Mouse (Mus musculus): ENCODE data around the gene Nop2. TPM values are rescaled to one million over a fixed set of nuclear protein-coding genes. Genes with fewer than 3 reads are reported as not detected.
"Not testable (repeated sequence)": the region's sequence is repeated elsewhere in the genome, so short reads cannot be mapped to it uniquely, and the experiment has no call there.

The Nop2 gene
- polyA plus RNA-seq, 1 experiment, result 7.8 TPM

GRCm38 (mm10) chr6:125156903-125157614 is 25.4 kb downstream of the Nop2 start:
- Histone ChIP-seq H3K27ac (ENCODE audit: insufficient read depth, low read depth, low read length) (no peak overlapping the region), H3K4me3 (ENCODE audit: low read depth, low read length) (no peak overlapping the region), H3K36me3 (ENCODE audit: control insufficient read depth, insufficient read depth, low read length) (peaks cover 17% of the 10 kb centered on the region), H3K4me1 (ENCODE audit: control insufficient read depth, insufficient read depth, insufficient read length, low read length) (peaks cover 14% of the 10 kb centered on the region), H3K27me3 (ENCODE audit: control insufficient read depth, insufficient read depth, low read length) (no peaks in the 10 kb centered on the region; the same call in 1 of the 2 replicates)
- WGBS, result 80% methylated on average over 7 of the region's 7 CpGs
- TF ChIP-seq CTCF (IDR thresholded peaks at IDR 0.05; ENCODE audit: extremely low read depth, insufficient read length, insufficient replicate concordance, low read depth, low read length) (no peak), POLR2A (IDR thresholded peaks at IDR 0.05; ENCODE audit: low read depth, low read length) (no peak)

- TF ChIP-seq CTCF (IDR thresholded peaks at IDR 0.05; ENCODE audit: extremely low read depth, insufficient read length, insufficient replicate concordance, low read depth, low read length), result no peak
- no peak for TF ChIP-seq POLR2A (IDR thresholded peaks at IDR 0.05; ENCODE audit: low read depth, low read length)
- Histone ChIP-seq H3K4me3 (ENCODE audit: low read depth, low read length) (no peak overlapping the region), H3K4me1 (ENCODE audit: control insufficient read depth, insufficient read depth, insufficient read length, low read length) (peaks cover 14% of the 10 kb centered on the region), H3K36me3 (ENCODE audit: control insufficient read depth, insufficient read depth, low read length) (peaks cover 28% of the 10 kb centered on the region), H3K27me3 (ENCODE audit: control insufficient read depth, insufficient read depth, low read length) (no peaks in the 10 kb centered on the region; the same call in 1 of the 2 replicates), H3K27ac (ENCODE audit: insufficient read depth, low read depth, low read length) (no peak overlapping the region)
- WGBS, result 86% methylated on average over 15 of the region's 15 CpGs
Measured at GRCm38 (mm10) chr6:125158944-125159492, 27.3 kb downstream of the Nop2 start.

GRCm38 (mm10) chr6:125159773-125160557 is 28.3 kb downstream of the Nop2 start:
- H3K4me1 ChIP-seq (ENCODE audit: control insufficient read depth, insufficient read depth, insufficient read length, low read length), result peaks cover 14% of the 10 kb centered on the region
- peaks cover 30% of the 10 kb centered on the region for H3K36me3 ChIP-seq (ENCODE audit: control insufficient read depth, insufficient read depth, low read length)
- no peak overlapping the region for H3K27ac ChIP-seq (ENCODE audit: insufficient read depth, low read depth, low read length)
- TF ChIP-seq CTCF (IDR thresholded peaks at IDR 0.05; ENCODE audit: extremely low read depth, insufficient read length, insufficient replicate concordance, low read depth, low read length) (no peak), POLR2A (IDR thresholded peaks at IDR 0.05; ENCODE audit: low read depth, low read length) (no peak)
- no peak overlapping the region for H3K4me3 ChIP-seq (ENCODE audit: low read depth, low read length)
- 89% methylated on average over 7 of the region's 7 CpGs for WGBS
- H3K27me3 ChIP-seq (ENCODE audit: control insufficient read depth, insufficient read depth, low read length), result no peaks in the 10 kb centered on the region; the same call in 1 of the 2 replicates

- peaks cover 30% of the 10 kb centered on the region for H3K36me3 ChIP-seq (ENCODE audit: control insufficient read depth, insufficient read depth, low read length)
- no peak overlapping the region for H3K4me3 ChIP-seq (ENCODE audit: low read depth, low read length)
- TF ChIP-seq CTCF (IDR thresholded peaks at IDR 0.05; ENCODE audit: extremely low read depth, insufficient read length, insufficient replicate concordance, low read depth, low read length), result no peak
- no peak for TF ChIP-seq POLR2A (IDR thresholded peaks at IDR 0.05; ENCODE audit: low read depth, low read length)
- H3K4me1 ChIP-seq (ENCODE audit: control insufficient read depth, insufficient read depth, insufficient read length, low read length), result peaks cover 14% of the 10 kb centered on the region
- H3K27ac ChIP-seq (ENCODE audit: insufficient read depth, low read depth, low read length), result peak overlapping the region; percentile 31; the same call in 1 of the 2 replicates
- 83% methylated on average over 10 of the region's 10 CpGs for WGBS
- no peaks in the 10 kb centered on the region; the same call in 1 of the 2 replicates for H3K27me3 ChIP-seq (ENCODE audit: control insufficient read depth, insufficient read depth, low read length)
Measured at GRCm38 (mm10) chr6:125160558-125160853, 28.8 kb downstream of the Nop2 start.

GRCm38 (mm10) chr6:125160854-125161760 is 29.4 kb downstream of the Nop2 start:
- TF ChIP-seq CTCF (IDR thresholded peaks at IDR 0.05; ENCODE audit: extremely low read depth, insufficient read length, insufficient replicate concordance, low read depth, low read length) (no peak), POLR2A (IDR thresholded peaks at IDR 0.05; ENCODE audit: low read depth, low read length) (no peak)
- peaks cover 14% of the 10 kb centered on the region for H3K4me1 ChIP-seq (ENCODE audit: control insufficient read depth, insufficient read depth, insufficient read length, low read length)
- H3K27ac ChIP-seq (ENCODE audit: insufficient read depth, low read depth, low read length), result peak overlapping the region; percentile 31
- WGBS, result 24% methylated on average over 22 of the region's 22 CpGs
- H3K4me3 ChIP-seq (ENCODE audit: low read depth, low read length), result no peak overlapping the region
- H3K27me3 ChIP-seq (ENCODE audit: control insufficient read depth, insufficient read depth, low read length), result no peaks in the 10 kb centered on the region
- peaks cover 30% of the 10 kb centered on the region for H3K36me3 ChIP-seq (ENCODE audit: control insufficient read depth, insufficient read depth, low read length)

- peak; percentile 12; the same call in 1 of the 2 replicates for TF ChIP-seq CTCF (IDR thresholded peaks at IDR 0.05; ENCODE audit: extremely low read depth, insufficient read length, insufficient replicate concordance, low read depth, low read length)
- Histone ChIP-seq H3K36me3 (ENCODE audit: control insufficient read depth, insufficient read depth, low read length) (peaks cover 30% of the 10 kb centered on the region), H3K27ac (ENCODE audit: insufficient read depth, low read depth, low read length) (peak overlapping the region; percentile 7; the same call in 1 of the 2 replicates), H3K4me1 (ENCODE audit: control insufficient read depth, insufficient read depth, insufficient read length, low read length) (peaks cover 18% of the 10 kb centered on the region)
- not testable (repeated sequence) for H3K4me3 ChIP-seq (ENCODE audit: low read depth, low read length); H3K27me3 ChIP-seq (ENCODE audit: control insufficient read depth, insufficient read depth, low read length)
- 16% methylated on average over 4 of the region's 5 CpGs for WGBS
Measured at GRCm38 (mm10) chr6:125161971-125162370, 30.3 kb downstream of the Nop2 start.

GRCm38 (mm10) chr6:125162615-125163305 is 31.1 kb downstream of the Nop2 start:
- peaks cover 30% of the 10 kb centered on the region for H3K36me3 ChIP-seq (ENCODE audit: control insufficient read depth, insufficient read depth, low read length)
- H3K27ac ChIP-seq (ENCODE audit: insufficient read depth, low read depth, low read length); H3K27me3 ChIP-seq (ENCODE audit: control insufficient read depth, insufficient read depth, low read length): not testable (repeated sequence)
- H3K4me1 ChIP-seq (ENCODE audit: control insufficient read depth, insufficient read depth, insufficient read length, low read length), result peaks cover 23% of the 10 kb centered on the region
- 0 out of 2 replicates have a peak overlapping the region, but pooled peaks have one; percentile 2 for H3K4me3 ChIP-seq (ENCODE audit: low read depth, low read length)
- WGBS, result 76% methylated on average over 13 of the region's 16 CpGs

All from small intestine, adult 2 months (tissue).